Mouse (Mus musculus) mature B cell (primary cell): ENCODE results near the gene Arfgap2.

Experiments used
- in situ Hi-C: fragments of 300-500 bp; cut with MboI; formaldehyde crosslinking; loops from 2 replicates; pipeline ENCODE4 v1.14.3; 2019

Gene Arfgap2

DNA sequence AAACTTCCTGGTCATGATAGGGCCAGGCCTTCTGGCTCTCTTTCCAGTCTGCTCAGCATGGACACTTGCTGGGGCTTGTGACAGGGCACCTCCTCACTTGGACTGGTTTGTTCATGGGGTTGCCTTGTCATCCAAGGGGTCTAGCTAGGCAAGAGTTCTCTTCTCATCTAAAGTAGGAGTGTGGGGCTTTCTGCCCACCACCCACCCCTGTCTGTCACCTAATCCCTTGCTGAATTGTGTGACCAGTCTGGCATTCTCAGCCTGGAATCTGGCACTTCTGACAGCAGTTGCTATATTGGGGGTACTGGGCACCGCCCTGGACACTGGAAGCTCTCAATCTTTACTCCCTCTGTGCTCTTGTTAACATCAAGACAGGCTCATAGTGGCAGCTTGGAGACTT, 5.3 kb upstream of the Arfgap2 start:
- in situ Hi-C loops, result no loop called here

DNA sequence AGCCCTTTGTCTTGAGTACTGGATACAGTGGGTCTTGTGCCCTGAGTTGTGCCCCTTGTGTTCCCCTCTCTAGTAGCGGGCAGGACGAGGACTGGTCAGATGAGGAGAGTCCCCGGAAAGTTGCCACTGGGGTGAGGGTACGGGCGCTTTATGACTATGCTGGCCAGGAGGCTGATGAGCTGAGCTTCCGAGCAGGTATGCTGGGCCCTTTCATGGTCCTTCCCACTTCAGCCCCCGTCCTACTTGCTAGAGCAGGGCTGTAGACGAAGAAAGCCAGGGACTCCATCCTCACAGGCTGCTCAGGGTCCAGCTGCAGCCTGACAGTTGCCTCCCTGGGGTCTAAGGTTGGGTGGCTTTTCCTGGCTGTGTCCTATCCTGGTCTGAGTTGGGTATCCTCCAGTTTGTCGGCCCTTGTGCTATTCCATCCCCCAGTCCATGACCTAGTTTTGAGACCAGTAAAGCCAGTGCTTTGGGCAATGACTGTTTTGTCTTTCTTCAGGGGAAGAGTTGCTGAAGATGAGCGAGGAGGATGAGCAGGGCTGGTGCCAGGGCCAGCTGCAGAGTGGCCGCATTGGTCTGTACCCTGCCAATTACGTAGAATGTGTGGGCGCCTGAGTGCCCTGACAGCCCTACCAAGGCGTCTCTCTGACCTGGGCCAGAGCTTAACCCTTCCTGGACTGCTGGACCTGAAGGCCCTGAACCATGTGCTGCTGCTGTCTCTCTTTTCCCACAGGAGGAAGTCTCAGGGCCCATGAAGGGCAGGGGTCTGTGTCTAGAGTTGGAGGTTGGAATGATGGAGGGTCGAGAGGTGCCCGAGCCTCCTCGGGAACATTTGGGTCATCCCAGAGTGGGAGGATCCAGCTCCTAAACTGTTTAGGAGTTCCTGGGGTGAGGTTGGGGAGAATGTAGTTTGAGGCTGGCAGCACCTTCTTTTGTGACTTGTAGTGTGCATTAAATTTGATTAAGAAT, 798 bp upstream of the Arfgap2 start:
- in situ Hi-C loops, result no loop called here

DNA sequence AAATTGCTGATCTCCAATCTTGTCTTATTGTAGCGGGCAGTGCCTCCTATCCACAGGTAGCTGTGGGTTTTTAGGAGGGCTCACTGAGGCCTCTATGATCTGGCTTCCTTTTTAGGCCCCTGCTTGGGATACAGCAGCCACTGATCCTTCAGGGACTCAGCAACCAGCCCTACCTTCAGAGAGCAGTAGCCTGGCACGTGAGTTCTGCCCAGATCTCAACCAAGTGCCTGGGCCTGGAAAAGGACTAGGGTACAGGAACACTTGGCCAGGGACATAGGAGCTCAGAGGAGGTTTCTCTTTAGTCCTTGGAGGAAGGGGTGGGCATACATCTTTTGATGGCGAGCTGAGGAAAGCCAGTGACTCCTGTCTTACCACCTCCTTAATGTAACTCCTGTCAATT, 3.3 kb downstream of the Arfgap2 start:
- in situ Hi-C loops, result no loop called here

DNA sequence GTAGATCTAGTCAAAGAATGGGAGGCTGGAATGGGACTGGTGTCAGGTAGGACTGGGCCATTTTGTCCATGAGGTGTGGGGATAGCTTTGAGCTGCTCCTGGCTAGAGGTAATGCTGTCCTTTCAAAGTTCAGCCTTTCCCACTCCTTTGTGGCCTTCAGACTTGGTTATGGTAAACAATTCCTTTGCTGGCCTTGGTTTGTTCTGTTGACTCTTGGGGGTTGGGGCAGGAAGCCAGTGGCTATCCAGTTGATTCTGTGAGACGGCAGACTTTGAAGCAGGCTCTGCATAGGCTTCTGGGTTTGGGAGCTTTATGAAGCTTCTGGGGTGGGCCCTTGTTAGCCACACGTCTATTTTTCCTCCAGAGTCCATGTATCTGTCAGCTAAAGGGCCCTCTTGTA, 3.9 kb downstream of the Arfgap2 start:
- in situ Hi-C loops, result no loop called here

DNA sequence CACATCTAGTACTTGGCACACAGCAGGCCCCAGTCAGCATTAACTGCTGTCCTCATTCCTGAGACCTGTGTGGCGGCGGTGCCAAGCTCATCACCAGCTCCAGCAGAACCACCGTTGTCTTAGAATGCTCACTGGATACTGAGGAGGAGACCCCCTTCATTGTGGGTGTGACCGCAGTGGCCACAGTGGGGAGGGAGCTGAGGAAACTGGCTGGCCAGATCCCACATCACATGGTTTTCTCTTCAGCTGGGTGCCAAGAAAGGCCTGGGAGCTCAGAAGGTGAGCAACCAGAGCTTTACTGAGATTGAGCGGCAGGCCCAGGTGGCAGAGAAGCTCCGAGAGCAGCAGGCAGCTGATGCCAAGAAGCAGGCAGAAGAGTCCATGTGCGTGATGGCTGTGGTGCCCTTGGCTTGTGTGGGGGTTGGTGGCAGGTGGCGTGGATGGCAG, 4.9 kb downstream of the Arfgap2 start:
- in situ Hi-C loops, result no loop called here

DNA sequence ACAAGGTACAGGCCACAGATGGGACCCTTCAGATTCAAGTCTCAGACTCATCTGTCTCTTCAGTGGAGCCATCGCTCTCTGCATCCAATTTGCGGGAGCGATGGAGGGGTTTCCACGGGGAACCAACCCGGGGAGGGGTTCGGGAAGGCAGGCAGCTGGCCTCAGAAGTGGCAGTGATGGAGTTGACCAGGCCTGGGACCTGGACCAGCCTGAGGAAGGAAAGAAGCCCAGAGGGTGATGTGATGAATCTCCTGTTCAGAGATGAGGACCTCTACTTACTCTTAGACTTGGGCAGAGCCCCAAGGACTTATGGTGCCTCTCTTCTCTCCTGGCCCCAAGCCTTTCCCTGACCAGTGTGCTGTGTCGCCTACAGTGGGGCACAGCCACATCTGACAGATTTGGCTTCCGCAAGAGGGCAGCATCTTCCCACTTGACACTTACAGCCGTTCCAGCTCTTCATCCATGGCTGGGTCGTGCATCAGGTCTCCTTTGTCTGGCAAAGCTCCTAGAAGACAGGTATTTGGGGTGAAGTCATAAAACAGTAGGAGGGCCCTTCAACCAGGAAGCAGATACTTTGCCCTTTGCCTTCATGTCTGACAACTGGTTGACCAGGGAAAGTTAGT, 14.1 kb downstream of the Arfgap2 start:
- in situ Hi-C loops, result no loop called here

DNA sequence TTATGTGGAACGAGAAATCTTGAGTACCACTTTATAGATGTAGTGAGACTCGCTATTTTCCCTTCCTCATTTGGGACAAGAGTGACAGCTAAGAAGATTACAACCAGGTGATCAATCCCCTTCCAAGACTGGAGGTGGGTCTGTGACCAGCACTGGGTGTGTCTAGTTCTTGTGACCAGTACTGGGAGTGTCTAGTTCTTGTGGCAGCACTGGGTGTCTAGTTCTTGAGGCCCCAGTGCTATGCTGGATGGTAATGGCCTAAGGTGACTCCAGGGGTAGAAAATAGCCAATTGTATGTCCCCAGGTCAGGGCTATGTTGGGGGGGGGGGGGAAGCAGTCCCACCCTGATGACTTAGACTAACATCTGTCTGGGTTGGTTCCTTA, 14.6 kb downstream of the Arfgap2 start:
- in situ Hi-C loops, result no loop called here

DNA sequence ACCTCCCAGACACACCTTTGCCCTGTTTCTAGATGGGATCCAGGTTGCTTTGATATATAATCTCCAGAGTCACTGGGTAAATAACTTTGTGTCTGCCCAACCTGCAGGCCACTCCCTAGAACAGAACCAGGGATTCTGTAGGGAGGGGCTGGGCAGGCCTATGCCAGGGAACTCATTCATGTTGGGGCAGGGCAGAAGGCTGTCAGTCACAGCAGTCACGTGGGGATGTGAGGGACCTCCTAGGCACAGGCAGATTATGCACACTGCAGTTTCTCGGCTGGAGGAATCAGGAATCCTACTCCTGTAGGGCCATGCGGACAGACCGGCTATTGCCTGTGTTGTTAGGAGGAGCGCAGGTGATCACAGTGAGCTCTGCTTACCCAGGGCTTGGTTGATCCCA, 16.6 kb downstream of the Arfgap2 start:
- in situ Hi-C loops, result no loop called here

DNA sequence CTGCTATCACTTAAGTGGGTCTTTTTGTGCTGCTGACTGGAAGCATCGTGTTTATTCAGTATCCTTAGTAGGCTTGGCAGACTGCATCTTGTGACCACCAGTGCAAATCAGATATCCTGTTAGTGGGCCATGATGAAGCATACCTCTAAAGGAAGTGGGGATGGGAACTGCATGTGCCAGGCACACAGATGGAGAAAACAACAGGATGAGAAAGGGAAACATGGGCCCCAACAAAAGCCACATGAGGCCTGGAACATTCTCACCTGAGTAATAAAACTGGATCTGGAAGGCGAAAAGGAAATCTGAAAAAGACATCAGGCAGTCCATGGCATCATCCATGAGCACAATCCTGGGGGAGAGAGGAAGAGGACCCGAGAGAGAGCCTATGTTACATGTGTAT, 19.2 kb downstream of the Arfgap2 start:
- in situ Hi-C loops, result no loop called here

DNA sequence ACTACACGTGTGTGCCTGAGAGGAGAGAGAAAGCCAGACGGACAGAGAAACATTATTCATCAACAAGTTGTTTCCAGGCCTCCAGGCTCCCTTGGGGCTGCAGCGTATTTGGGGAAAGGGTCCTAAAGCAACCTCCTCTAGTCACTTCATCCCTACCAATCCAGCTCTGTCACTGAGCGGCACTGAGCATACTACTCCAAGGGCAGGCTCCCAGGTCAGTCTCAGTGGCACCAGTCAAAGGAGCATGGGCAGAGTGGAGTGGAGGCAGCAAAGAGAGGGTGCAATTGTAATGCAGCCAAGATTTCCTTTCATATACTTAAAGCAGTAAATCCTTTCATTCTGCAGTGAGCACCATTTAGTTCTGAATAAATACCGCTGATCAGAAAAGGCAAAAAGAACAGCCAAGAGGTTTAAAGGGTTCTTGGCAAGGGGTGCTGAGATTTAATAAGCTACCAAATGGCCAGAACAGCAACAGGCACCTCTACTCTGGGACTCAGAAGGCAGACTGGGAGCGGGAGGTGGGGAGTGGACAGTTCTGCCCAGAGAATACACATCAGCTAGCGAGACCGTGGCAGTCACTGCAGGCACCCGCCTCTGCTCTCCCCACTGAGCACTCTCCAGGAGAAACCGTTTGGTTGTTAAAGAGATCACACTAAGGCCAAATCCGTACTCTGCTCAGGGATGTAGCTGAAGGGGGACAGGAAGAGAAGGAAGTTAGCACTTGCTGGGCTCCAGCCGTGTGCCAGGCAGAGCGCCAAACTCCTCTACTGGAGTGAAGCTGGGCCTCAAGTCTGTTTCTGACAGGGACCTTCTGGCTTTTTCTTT, 19.8 kb downstream of the Arfgap2 start:
- in situ Hi-C loops, result no loop called here

DNA sequence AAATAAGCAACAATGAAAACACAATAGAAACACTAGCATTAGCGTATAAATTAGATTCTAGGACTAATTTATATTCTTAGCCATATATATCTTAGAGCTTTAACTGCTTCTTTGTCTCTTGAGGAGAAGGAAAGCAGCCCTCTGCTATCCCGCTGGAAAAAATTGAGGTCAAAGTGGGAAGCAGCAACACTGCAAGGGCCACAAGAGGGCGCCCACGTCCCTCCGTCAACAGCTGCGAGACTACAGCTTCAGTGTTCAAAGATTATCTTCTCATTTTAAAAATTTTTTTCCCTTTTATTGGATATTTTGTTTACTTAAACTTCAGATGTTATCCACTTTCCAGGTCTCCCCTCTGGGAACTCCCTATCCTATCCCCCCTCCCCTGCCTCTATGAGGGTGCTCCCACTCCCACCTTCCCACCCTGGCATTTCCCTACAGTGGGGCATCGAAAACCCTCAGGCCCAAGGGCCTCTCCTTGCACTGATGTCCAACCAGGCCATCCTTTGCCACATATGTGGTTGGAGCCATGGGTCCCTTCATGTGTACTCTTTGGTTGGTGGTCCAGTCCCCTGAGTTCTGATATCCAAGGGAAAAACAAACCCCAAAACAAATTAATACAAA, 21.2 kb downstream of the Arfgap2 start:
- in situ Hi-C loops, result no loop called here

DNA sequence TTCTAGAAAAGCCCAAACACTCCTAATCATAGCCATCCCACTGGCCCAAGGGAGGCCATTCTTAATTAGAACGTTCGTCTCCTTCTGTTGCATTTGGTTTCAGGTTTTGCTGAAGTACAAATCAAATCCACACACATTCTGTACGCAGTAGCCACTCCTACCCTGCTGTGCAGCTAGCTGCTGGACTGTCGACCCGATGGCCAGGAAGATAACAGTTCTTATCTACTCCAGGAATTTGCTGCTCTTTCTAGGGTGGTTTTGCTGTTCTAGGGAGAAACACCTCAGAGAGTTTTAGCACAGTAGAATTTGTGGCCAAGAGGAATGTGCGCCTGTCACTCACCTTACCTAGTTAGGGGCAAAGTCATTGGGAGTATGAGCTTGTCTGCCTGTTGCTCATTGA, 22.8 kb downstream of the Arfgap2 start:
- in situ Hi-C loops, result no loop called here

DNA sequence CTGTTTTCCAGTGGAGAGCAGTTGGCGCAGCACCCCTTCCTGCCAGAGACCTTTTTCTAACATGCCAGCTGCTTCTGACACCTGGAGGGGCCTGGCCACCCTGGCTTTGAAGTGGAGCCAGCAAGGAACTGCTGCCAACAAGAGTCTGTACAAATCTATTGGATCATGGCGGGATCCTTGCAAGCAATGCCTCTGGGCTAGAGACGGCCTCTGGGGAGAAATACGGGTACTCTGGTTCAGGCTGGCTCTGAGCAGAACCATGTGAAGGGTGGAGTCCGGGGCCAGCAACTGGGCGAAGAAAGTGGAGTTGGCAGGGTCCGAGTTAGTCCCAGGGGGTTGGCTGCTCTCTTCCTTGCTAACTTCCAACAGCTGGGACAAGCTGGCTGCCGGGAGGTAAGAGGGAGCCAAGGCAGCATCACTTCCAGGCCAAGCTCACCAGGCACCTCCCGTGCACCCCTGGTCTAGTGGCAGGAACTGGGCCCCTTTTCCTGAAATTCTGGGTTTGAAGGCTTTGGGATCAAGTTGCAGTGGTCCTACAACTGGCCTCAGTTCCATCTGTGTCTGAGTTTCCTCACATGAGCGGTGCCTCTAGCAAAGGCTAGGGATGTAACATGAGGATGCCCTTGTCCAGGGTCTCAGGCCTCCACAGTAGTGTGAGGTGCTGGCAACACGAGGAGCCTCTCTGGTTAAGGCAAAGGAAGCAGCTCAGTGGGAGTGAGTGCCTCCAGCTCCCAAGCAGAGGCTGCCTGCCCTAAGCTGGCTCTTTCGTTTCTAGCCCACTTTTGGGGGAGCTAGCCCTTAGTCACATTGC, 26.6 kb downstream of the Arfgap2 start:
- in situ Hi-C loops, result no loop called here

DNA sequence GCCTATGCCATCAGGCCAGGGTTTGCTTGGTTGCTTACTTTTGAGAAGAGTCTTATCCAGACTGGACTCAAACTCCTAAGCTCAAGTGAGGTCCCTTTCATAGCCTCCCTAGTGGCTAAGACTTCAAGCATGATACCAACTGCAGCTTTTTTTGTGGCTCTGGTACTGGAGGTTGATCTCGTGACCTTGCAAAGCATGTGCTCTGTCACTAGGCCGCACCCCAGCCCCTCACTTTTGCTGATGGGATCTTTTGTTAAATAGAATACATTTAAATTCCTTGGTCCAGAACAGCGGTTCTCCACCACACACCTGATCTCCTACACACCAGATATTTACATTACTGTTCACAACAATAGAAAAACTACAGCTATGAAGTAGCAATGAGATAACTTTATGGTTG, 29.5 kb downstream of the Arfgap2 start:
- in situ Hi-C loops, result no loop called here

DNA sequence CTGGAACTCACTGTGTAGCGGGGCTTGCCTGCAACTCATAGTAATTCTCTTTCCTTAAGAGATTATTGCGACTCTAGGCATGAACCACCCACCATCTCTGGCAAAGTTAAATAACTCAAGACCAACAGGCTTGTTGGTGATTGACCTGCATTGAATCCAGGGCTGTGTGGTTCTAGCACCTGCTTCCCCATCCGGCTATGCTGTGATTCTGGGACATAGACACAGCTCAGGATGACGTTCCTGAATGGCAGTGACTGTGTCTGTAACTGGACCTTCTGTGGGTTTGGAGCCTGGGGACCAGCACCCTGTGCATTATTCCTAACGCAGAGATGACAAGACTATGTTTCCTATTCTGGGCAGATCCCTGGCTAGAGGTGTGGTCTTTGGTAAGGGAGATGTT, 31.1 kb downstream of the Arfgap2 start:
- in situ Hi-C loops, result no loop called here

DNA sequence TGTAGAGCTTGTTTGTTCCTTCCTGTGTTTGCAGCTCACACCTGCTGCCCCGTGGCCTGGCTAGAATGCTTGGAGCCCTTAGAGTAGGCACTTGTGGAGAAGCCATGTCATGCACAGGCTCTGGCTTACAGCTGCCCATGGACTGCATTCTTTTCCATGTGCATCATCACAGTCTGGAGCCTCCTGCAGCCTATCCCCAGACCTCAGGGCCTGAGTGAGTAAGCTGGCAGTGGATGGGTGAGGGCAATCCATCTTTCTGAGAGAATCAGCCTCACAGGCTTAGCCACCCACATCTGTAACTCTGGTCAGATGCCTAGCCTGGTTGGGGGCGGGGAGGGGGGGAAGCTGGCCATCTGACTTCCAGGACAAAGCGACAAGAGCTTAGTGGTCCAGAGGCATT, 34.4 kb downstream of the Arfgap2 start:
- in situ Hi-C loops, result no loop called here

DNA sequence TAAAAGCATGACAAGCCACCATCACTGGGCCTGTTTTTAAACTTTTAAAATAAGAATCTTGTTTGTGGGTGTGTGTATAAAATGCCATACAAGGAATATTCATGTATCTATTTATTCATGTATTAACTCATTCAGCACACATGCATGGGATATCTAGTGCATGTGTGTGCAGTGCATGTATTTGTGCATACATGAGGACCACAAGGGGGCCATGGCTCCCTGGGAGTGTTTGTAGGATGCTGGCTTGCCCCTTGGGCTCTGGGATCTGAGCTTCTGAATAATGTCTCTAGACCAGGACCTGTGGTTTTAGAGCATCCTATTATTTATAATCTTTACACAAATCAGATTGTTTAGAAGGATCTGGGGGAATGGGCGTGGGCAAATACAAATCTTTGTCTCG, 36.0 kb downstream of the Arfgap2 start:
- in situ Hi-C loops, result no loop called here

DNA sequence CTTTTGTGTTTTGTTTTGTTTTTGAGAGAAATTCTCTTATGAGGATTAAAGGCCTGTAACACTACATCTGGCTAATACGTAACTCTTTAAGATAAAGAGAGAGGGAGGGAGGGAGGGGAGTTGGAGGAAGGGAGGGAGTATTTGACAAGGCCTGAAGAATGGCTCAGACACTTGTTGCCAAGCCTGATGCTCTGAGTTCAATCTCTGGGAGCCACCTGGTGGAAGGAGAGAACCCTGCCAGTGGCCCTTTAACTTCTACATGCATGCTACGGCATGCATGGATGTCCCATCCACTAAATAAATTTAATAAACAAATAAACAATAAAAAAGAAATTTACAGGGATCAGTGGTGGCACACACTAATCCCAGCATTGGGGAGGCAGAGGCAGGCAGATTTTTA, 37.1 kb downstream of the Arfgap2 start:
- in situ Hi-C loops, result no loop called here

DNA sequence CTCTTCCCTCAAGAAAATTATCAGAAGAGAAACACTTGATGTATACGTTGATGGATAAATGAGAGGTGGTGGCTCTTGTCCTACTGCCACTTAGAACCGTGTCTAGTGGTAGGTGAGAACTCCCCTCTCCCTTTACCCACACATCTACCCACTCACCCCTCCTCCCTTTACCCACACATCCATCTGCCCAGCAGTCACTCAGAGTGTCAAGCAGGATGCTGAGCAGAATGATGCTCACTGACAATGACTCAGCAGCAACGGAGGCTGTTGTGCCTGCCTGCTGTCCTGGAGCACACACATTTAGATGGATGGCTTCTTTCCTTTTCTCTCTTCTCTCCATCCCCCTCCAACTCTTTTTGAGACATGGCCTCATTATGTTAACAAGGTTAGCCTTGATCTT, 38.1 kb downstream of the Arfgap2 start:
- in situ Hi-C loops, result no loop called here

DNA sequence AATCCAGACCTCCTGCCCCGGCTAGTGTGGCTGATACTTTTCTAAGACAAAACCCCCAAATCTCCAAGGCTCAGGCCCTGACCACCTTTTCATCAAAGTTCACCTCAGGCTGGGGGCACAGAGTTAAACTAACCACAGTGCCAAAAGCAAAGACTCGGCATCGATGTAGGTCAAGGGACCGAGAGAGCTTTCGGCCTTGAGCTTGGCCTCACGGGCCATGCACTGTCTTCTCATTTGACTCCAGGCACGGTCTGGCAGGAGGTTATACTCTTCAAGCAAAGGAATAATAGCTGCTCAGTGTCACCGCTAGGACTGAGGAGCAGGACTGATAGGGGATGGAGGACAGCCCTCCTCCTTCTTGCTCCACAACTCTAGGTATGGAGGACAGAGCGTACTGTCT, 41.2 kb downstream of the Arfgap2 start:
- in situ Hi-C loops, result no loop called here

DNA sequence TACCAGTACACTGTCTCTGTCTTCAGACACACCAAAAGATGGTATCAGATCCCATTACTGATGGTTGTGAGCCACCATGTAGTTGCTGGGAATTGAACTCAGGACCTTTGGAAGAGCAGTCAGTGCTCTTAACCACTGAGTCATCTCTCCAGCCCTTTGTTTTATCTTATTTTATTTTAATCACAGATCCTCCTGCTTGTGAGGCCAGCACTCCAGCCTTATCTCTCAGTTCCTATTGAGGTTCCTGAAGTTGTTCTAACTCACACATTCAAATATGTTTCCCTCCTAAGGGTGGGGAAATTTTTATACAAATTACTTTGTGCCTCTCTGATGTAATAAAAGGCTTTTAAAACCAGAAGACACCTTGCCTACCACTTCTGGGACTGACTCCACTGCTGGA, 41.8 kb downstream of the Arfgap2 start:
- in situ Hi-C loops, result no loop called here
